Mouse (Mus musculus): ENCODE results near the gene Mid1. TPM values are rescaled to one million over a fixed set of nuclear protein-coding genes. Genes with fewer than 3 reads are reported as not detected.
A peak's percentile ranks its signal among the peaks of the same experiment; 100 is the strongest.

Gene Mid1
- polyA plus RNA-seq, 2 experiments, result 12.5 to 17.3 TPM

- no peak for ATAC-seq (ENCODE audit: low FRiP score, low read depth)
- Histone ChIP-seq H3K36me3 (ENCODE audit: control insufficient read depth, insufficient read depth, low read length) (no peaks in the 10 kb centered on the region), H3K27me3 (ENCODE audit: control insufficient read depth, insufficient read depth, low read length) (no peaks in the 10 kb centered on the region), H3K4me3 (replicated peaks; ENCODE audit: low read length) (no peak overlapping the region), H3K9ac (ENCODE audit: low read depth, low read length, severe bottlenecking) (no peak overlapping the region), H3K27ac (replicated peaks; ENCODE audit: low read depth, low read length) (no peak overlapping the region), H3K4me2 (replicated peaks; ENCODE audit: low read depth, low read length, severe bottlenecking) (no peak overlapping the region), H3K9me3 (ENCODE audit: control insufficient read depth, low read length) (no peaks in the 10 kb centered on the region), H3K4me1 (ENCODE audit: control insufficient read depth, insufficient read depth, low read length) (no peaks in the 10 kb centered on the region)
- peak; percentile 17 for DNase-seq (ENCODE audit: low spot score)
- WGBS, result 44% methylated on average over 1 of the region's 1 CpGs
- no peak for TF ChIP-seq POLR2A (IDR thresholded peaks at IDR 0.05; ENCODE audit: borderline replicate concordance, extremely low read depth, insufficient read depth, insufficient read length)
Observed at GRCm38 (mm10) chrX:169923417-169923816, 238.4 kb downstream of the Mid1 start.

- no peaks in the 10 kb centered on the region for H3K36me3 ChIP-seq (ENCODE audit: control insufficient read depth, insufficient read depth, low read length)
- H3K4me2 ChIP-seq (replicated peaks; ENCODE audit: low read depth, low read length, severe bottlenecking), result no peak overlapping the region
- no peak overlapping the region for H3K9ac ChIP-seq (ENCODE audit: low read depth, low read length, severe bottlenecking)
- no peaks in the 10 kb centered on the region for H3K9me3 ChIP-seq (ENCODE audit: control insufficient read depth, low read length)
- no peak overlapping the region for H3K4me3 ChIP-seq (replicated peaks; ENCODE audit: low read length)
- H3K4me1 ChIP-seq (ENCODE audit: control insufficient read depth, insufficient read depth, low read length), result no peaks in the 10 kb centered on the region
- TF ChIP-seq POLR2A (IDR thresholded peaks at IDR 0.05; ENCODE audit: borderline replicate concordance, extremely low read depth, insufficient read depth, insufficient read length), result no peak
- no peak for DNase-seq (ENCODE audit: low spot score)
- no peak for ATAC-seq (ENCODE audit: low FRiP score, low read depth)
- WGBS, result 32% methylated on average over 7 of the region's 7 CpGs
- no peaks in the 10 kb centered on the region for H3K27me3 ChIP-seq (ENCODE audit: control insufficient read depth, insufficient read depth, low read length)
- no peak overlapping the region for H3K27ac ChIP-seq (replicated peaks; ENCODE audit: low read depth, low read length)
Observed at GRCm38 (mm10) chrX:169925600-169925999, 240.6 kb downstream of the Mid1 start.

GRCm38 (mm10) chrX:169927110-169927817 lies 242.3 kb downstream of the Mid1 start:
- TF ChIP-seq POLR2A (IDR thresholded peaks at IDR 0.05; ENCODE audit: borderline replicate concordance, extremely low read depth, insufficient read depth, insufficient read length), result no peak
- 84% methylated on average over 28 of the region's 28 CpGs for WGBS
- ATAC-seq (ENCODE audit: low FRiP score, low read depth) (no peak), DNase-seq (ENCODE audit: low spot score) (no peak)
- H3K4me2 ChIP-seq (replicated peaks; ENCODE audit: low read depth, low read length, severe bottlenecking), result no peak overlapping the region
- H3K9me3 ChIP-seq (ENCODE audit: control insufficient read depth, low read length), result no peaks in the 10 kb centered on the region
- no peak overlapping the region for H3K9ac ChIP-seq (ENCODE audit: low read depth, low read length, severe bottlenecking)
- no peaks in the 10 kb centered on the region for H3K36me3 ChIP-seq (ENCODE audit: control insufficient read depth, insufficient read depth, low read length)
- H3K4me1 ChIP-seq (ENCODE audit: control insufficient read depth, insufficient read depth, low read length), result no peaks in the 10 kb centered on the region
- H3K27ac ChIP-seq (replicated peaks; ENCODE audit: low read depth, low read length), result no peak overlapping the region
- H3K27me3 ChIP-seq (ENCODE audit: control insufficient read depth, insufficient read depth, low read length), result no peaks in the 10 kb centered on the region
- no peak overlapping the region for H3K4me3 ChIP-seq (replicated peaks; ENCODE audit: low read length)

GRCm38 (mm10) chrX:169930868-169931267 lies 245.9 kb downstream of the Mid1 start:
- H3K9me3 ChIP-seq (ENCODE audit: control insufficient read depth, low read length), result no peaks in the 10 kb centered on the region
- no peak overlapping the region for H3K27ac ChIP-seq (replicated peaks; ENCODE audit: low read depth, low read length)
- no peak for DNase-seq (ENCODE audit: low spot score)
- no peak overlapping the region for H3K4me3 ChIP-seq (replicated peaks; ENCODE audit: low read length)
- no peak overlapping the region for H3K4me2 ChIP-seq (replicated peaks; ENCODE audit: low read depth, low read length, severe bottlenecking)
- WGBS, result 60% methylated on average over 2 of the region's 2 CpGs
- no peak for ATAC-seq (ENCODE audit: low FRiP score, low read depth)
- no peaks in the 10 kb centered on the region for H3K4me1 ChIP-seq (ENCODE audit: control insufficient read depth, insufficient read depth, low read length)
- no peaks in the 10 kb centered on the region for H3K36me3 ChIP-seq (ENCODE audit: control insufficient read depth, insufficient read depth, low read length)
- no peak for TF ChIP-seq POLR2A (IDR thresholded peaks at IDR 0.05; ENCODE audit: borderline replicate concordance, extremely low read depth, insufficient read depth, insufficient read length)
- H3K9ac ChIP-seq (ENCODE audit: low read depth, low read length, severe bottlenecking), result no peak overlapping the region
- no peaks in the 10 kb centered on the region for H3K27me3 ChIP-seq (ENCODE audit: control insufficient read depth, insufficient read depth, low read length)

GRCm38 (mm10) chrX:169933228-169933627 lies 248.2 kb downstream of the Mid1 start:
- no peak for DNase-seq (ENCODE audit: low spot score)
- ATAC-seq (ENCODE audit: low FRiP score, low read depth), result no peak
- no peaks in the 10 kb centered on the region for H3K27me3 ChIP-seq (ENCODE audit: control insufficient read depth, insufficient read depth, low read length)
- H3K4me2 ChIP-seq (replicated peaks; ENCODE audit: low read depth, low read length, severe bottlenecking), result no peak overlapping the region
- TF ChIP-seq POLR2A (IDR thresholded peaks at IDR 0.05; ENCODE audit: borderline replicate concordance, extremely low read depth, insufficient read depth, insufficient read length), result no peak
- no peaks in the 10 kb centered on the region for H3K4me1 ChIP-seq (ENCODE audit: control insufficient read depth, insufficient read depth, low read length)
- no peak overlapping the region for H3K4me3 ChIP-seq (replicated peaks; ENCODE audit: low read length)
- H3K36me3 ChIP-seq (ENCODE audit: control insufficient read depth, insufficient read depth, low read length), result no peaks in the 10 kb centered on the region
- no peak overlapping the region for H3K9ac ChIP-seq (ENCODE audit: low read depth, low read length, severe bottlenecking)
- WGBS, result 53% methylated on average over 3 of the region's 3 CpGs
- H3K9me3 ChIP-seq (ENCODE audit: control insufficient read depth, low read length), result no peaks in the 10 kb centered on the region
- H3K27ac ChIP-seq (replicated peaks; ENCODE audit: low read depth, low read length), result no peak overlapping the region
